Mouse (Mus musculus): ENCODE data around the gene Hdac1. TPM values are rescaled to one million over a fixed set of nuclear protein-coding genes. Genes with fewer than 3 reads are reported as not detected.

Gene Hdac1
- polyA plus RNA-seq (2014; fragmentation: Illumina TruSeq; extraction: RNeasy Lipid Tissue Mini Kit (QIAGEN cat#74804); ENCODE audit: low read depth, low replicate concordance) = 17.1 TPM

GRCm38 (mm10) chr4:129542592-129543141 is at the start of gene Hdac1:
Hdac1 (minus strand) TSS chr4:129542713.

GRCm38 (mm10) chr4:129578466-129578865 is 36.0 kb upstream of the Hdac1 start, which contains the start of gene Fam167b:
Fam167b (minus strand) TSS chr4:129578549.

GRCm38 (mm10) chr4:129573430-129573829 is 30.9 kb upstream of the Hdac1 start, which contains the start of gene Lck:
Lck (minus strand) TSS chr4:129573641.

GRCm38 (mm10) chr4:129513086-129513767 is 29.3 kb downstream of the Hdac1 start, which contains the start of gene Marcksl1:
Marcksl1 (plus strand) TSS chr4:129513581.

GRCm38 (mm10) chr4:129490972-129491880 is 51.3 kb downstream of the Hdac1 start, which contains the start of the genes Tssk3 and Fam229a:
Tssk3 (minus strand) TSS chr4:129491022.
Fam229a (plus strand) TSS chr4:129491190.

Other genes starting within 250 kb of the Hdac1 start
- 109 TPM for gene Rbbp4, start 207.3 kb downstream of the Hdac1 start, polyA plus RNA-seq (2014; fragmentation: Illumina TruSeq; extraction: RNeasy Lipid Tissue Mini Kit (QIAGEN cat#74804); ENCODE audit: low read depth, low replicate concordance)
- gene Zbtb8os, start 207.0 kb downstream of the Hdac1 start, polyA plus RNA-seq (2014; fragmentation: Illumina TruSeq; extraction: RNeasy Lipid Tissue Mini Kit (QIAGEN cat#74804); ENCODE audit: low read depth, low replicate concordance) = 129 TPM
- gene Zbtb8a, start 164.6 kb downstream of the Hdac1 start, polyA plus RNA-seq (2014; fragmentation: Illumina TruSeq; extraction: RNeasy Lipid Tissue Mini Kit (QIAGEN cat#74804); ENCODE audit: low read depth, low replicate concordance) = 0.58 TPM
- not detected for gene Zbtb8b, start 101.9 kb downstream of the Hdac1 start, polyA plus RNA-seq (2014; fragmentation: Illumina TruSeq; extraction: RNeasy Lipid Tissue Mini Kit (QIAGEN cat#74804); ENCODE audit: low read depth, low replicate concordance)
- gene Bsdc1, start 81.1 kb downstream of the Hdac1 start, polyA plus RNA-seq (2014; fragmentation: Illumina TruSeq; extraction: RNeasy Lipid Tissue Mini Kit (QIAGEN cat#74804); ENCODE audit: low read depth, low replicate concordance) = 13.3 TPM
- gene Tssk3, start 51.7 kb downstream of the Hdac1 start, polyA plus RNA-seq (2014; fragmentation: Illumina TruSeq; extraction: RNeasy Lipid Tissue Mini Kit (QIAGEN cat#74804); ENCODE audit: low read depth, low replicate concordance) = not detected
- not detected for gene Fam229a, start 51.5 kb downstream of the Hdac1 start, polyA plus RNA-seq (2014; fragmentation: Illumina TruSeq; extraction: RNeasy Lipid Tissue Mini Kit (QIAGEN cat#74804); ENCODE audit: low read depth, low replicate concordance)
- gene Marcksl1, start 29.1 kb downstream of the Hdac1 start, polyA plus RNA-seq (2014; fragmentation: Illumina TruSeq; extraction: RNeasy Lipid Tissue Mini Kit (QIAGEN cat#74804); ENCODE audit: low read depth, low replicate concordance) = 10.8 TPM
- 0.24 TPM for gene Lck, start 30.9 kb upstream of the Hdac1 start, polyA plus RNA-seq (2014; fragmentation: Illumina TruSeq; extraction: RNeasy Lipid Tissue Mini Kit (QIAGEN cat#74804); ENCODE audit: low read depth, low replicate concordance)
- gene Fam167b, start 35.8 kb upstream of the Hdac1 start, polyA plus RNA-seq (2014; fragmentation: Illumina TruSeq; extraction: RNeasy Lipid Tissue Mini Kit (QIAGEN cat#74804); ENCODE audit: low read depth, low replicate concordance) = 0.48 TPM
- 19.5 TPM for gene Eif3i, start 57.9 kb upstream of the Hdac1 start, polyA plus RNA-seq (2014; fragmentation: Illumina TruSeq; extraction: RNeasy Lipid Tissue Mini Kit (QIAGEN cat#74804); ENCODE audit: low read depth, low replicate concordance)
- 29.8 TPM for gene Tmem234, start 58.0 kb upstream of the Hdac1 start, polyA plus RNA-seq (2014; fragmentation: Illumina TruSeq; extraction: RNeasy Lipid Tissue Mini Kit (QIAGEN cat#74804); ENCODE audit: low read depth, low replicate concordance)
- not detected for gene Dcdc2b, start 71.5 kb upstream of the Hdac1 start, polyA plus RNA-seq (2014; fragmentation: Illumina TruSeq; extraction: RNeasy Lipid Tissue Mini Kit (QIAGEN cat#74804); ENCODE audit: low read depth, low replicate concordance)
- 5.0 TPM for gene Iqcc, start 76.4 kb upstream of the Hdac1 start, polyA plus RNA-seq (2014; fragmentation: Illumina TruSeq; extraction: RNeasy Lipid Tissue Mini Kit (QIAGEN cat#74804); ENCODE audit: low read depth, low replicate concordance)
- 3.7 TPM for gene Ccdc28b, start 81.2 kb upstream of the Hdac1 start, polyA plus RNA-seq (2014; fragmentation: Illumina TruSeq; extraction: RNeasy Lipid Tissue Mini Kit (QIAGEN cat#74804); ENCODE audit: low read depth, low replicate concordance)
- gene Txlna, start 98.4 kb upstream of the Hdac1 start, polyA plus RNA-seq (2014; fragmentation: Illumina TruSeq; extraction: RNeasy Lipid Tissue Mini Kit (QIAGEN cat#74804); ENCODE audit: low read depth, low replicate concordance) = 5.4 TPM
- gene Kpna6, start 130.1 kb upstream of the Hdac1 start, polyA plus RNA-seq (2014; fragmentation: Illumina TruSeq; extraction: RNeasy Lipid Tissue Mini Kit (QIAGEN cat#74804); ENCODE audit: low read depth, low replicate concordance) = 18.3 TPM
- gene Tmem39b, start 154.1 kb upstream of the Hdac1 start, polyA plus RNA-seq (2014; fragmentation: Illumina TruSeq; extraction: RNeasy Lipid Tissue Mini Kit (QIAGEN cat#74804); ENCODE audit: low read depth, low replicate concordance) = 0.29 TPM
- gene Khdrbs1, start 199.6 kb upstream of the Hdac1 start, polyA plus RNA-seq (2014; fragmentation: Illumina TruSeq; extraction: RNeasy Lipid Tissue Mini Kit (QIAGEN cat#74804); ENCODE audit: low read depth, low replicate concordance) = 35.8 TPM